Mouse (Mus musculus): ENCODE data around the gene Sval2.

The Sval2 gene

DNA sequence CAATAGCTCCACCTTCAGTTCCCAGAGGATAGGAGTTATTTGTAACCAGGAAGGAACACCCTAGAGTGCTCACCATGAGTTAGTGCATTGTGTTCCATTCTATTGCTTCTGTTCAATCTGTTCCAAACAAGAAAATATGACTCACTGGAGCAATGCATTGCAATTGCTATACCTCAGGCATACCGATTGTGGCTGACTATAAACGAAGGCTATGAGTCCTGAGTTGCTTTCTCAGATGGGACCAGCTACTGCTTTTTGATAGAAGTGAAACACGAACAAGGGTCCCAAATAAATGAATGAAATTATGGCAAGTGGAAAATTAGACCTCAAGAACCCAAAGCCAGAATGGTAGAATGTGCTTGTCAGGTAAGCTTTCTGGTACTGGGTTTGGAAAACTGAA, at the start of gene Sval2:
Sval2 (plus strand) TSS at position 301 of the 400 bp plus-strand sequence.
- DNase-seq, result no peak

DNA sequence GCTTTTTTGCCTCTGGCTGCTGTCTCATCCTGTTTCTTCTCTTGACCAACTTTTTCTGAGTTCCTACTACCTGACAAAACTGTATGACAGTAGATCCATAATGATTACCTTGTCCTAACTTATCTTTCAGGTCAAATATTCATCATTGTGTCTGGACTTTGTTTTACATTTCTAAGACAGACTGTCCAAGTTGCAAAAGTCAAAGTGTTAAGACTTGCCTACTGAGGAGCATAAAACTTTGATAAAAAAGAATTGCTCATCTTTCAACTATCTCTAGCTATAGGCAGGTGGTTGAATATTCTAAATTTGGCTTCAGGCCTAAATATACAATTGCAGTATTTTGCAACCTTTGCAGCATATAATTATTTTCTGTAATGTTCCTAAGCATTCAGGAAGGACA, 28.7 kb upstream of the Sval2 start:
- no peak for DNase-seq

DNA sequence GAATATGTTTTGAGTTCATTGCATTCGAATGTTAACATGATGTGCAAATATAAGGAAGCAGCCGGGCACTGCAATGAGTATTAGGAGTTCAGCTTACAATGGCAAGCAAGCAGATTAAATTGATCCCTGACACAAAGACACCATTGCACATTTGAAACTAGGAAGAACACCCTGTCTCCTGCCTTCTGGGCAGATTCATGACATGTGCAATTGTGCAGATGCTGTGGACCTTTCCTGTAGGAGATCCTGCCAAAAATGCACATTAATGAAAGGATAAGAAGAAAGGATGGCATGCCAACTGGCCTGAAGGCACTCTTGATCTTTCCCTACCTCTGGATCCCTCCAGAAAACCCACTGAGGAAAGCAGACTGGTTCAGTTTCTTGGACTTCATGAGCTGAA, 23.3 kb upstream of the Sval2 start:
- DNase-seq, result no peak

DNA sequence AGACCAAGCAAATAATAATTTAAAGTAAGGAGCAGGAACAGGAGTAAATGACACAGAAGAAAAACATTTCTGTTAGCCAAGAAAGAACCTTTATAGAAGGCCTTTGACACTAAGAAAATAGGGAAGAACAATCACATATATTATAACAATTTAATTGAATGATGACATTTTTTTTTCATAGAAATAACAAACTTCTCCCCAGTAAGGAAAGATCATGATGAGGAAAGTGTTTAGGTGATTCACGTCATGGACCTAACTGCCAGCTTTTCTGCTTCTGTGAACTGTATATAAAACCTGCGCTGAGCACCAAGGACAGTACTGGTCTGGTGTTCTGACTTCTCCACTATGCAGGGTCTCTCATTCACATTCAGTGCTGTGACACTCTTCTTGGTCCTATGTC, 5.6 kb upstream of the Sval2 start, which contains the start of gene Pip:
Pip (plus strand) TSS at position 301 of the 400 bp plus-strand sequence.
- DNase-seq, result no peak

DNA sequence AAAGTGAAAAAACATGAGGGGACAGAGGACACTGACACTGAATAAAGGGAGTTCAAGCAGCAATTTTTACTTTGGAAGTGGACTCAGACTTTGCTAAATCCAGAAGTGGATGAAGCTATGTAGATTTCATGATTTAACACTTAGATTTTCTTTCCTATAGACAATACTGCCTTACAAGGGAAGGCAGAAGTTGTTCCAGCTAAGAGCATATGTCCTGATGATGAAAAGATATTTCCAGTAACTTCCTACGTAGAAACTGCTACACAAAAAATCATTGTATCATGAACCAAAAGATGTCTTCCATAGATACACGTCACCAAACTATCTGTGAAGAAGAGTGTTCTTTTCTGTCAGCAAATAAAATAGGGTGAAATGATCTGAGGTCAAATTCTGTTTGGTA, 11.2 kb downstream of the Sval2 start:
- DNase-seq, result no peak

DNA sequence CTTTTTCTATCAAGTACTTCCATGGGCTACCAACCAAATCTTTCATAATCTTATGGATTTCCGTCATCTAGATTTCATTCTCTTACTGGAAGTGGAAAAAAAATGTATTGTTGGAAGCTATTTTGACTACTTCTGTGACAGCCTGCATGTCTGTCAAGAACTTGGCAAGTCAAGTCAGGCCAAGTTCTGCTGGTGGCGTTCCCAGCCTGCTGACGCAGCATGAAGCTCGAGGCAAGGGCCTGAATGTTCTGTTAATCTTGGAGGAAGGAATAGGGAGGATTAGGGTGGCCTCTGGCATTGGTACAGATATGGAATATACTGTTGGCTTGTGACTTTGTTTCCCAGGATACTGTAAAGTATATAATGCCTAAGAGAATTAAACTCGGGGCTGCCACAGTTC, 58.8 kb downstream of the Sval2 start:
- DNase-seq, result no peak
